Mouse (Mus musculus) brain, embryonic 14.5 days (tissue): ENCODE results near the gene Tifa.

Experiments used
- CTCF ChIP-seq: fragments of 200-500 bp; IDR thresholded peaks from 2 replicates; pipeline ENCODE4 v1.5.1; 2012; ENCODE audit warnings: inconsistent platforms, mild to moderate bottlenecking, moderate library complexity, borderline replicate concordance; ENCODE audit not compliant: insufficient read depth, insufficient read length; ENCODE audit errors: extremely low read depth
- POLR2A ChIP-seq: fragments of 200-500 bp; IDR thresholded peaks from 2 replicates; pipeline ENCODE4 v1.6.1; 2012; ENCODE audit warnings: mild to moderate bottlenecking, inconsistent platforms, borderline replicate concordance; ENCODE audit not compliant: poor library complexity, insufficient read depth, insufficient read length, severe bottlenecking; ENCODE audit errors: extremely low read depth

GRCm38 (mm10) chr3:127881684-127882083 lies 92.1 kb downstream of the Tifa start:
- no peak for TF ChIP-seq CTCF
- TF ChIP-seq POLR2A = no peak
